Mouse (Mus musculus) 416B (cell line): ENCODE data around the gene Mcm8.

Experiments
- DNase-seq: peaks from one replicate; pipeline ENCODE4 v3.0.0; 2011; ENCODE audit warnings: low read depth

Gene Mcm8

GRCm38 (mm10) chr2:132815608-132816314, at the start of gene Mcm8, which contains the start of gene Trmt6:
TSS of gene Mcm8 (plus strand) at chr2:132816141.
TSS of gene Trmt6 (minus strand) at chr2:132816055.
- DNase-seq, result peak; percentile 100

- DNase-seq, result no peak
Observed at GRCm38 (mm10) chr2:132770822-132771221, 45.1 kb upstream of the Mcm8 start.

- DNase-seq, result no peak
Observed at GRCm38 (mm10) chr2:132780978-132781377, 35.0 kb upstream of the Mcm8 start, which contains the start of gene Chgb. TSS of gene Chgb (plus strand) at chr2:132781278.

DNA sequence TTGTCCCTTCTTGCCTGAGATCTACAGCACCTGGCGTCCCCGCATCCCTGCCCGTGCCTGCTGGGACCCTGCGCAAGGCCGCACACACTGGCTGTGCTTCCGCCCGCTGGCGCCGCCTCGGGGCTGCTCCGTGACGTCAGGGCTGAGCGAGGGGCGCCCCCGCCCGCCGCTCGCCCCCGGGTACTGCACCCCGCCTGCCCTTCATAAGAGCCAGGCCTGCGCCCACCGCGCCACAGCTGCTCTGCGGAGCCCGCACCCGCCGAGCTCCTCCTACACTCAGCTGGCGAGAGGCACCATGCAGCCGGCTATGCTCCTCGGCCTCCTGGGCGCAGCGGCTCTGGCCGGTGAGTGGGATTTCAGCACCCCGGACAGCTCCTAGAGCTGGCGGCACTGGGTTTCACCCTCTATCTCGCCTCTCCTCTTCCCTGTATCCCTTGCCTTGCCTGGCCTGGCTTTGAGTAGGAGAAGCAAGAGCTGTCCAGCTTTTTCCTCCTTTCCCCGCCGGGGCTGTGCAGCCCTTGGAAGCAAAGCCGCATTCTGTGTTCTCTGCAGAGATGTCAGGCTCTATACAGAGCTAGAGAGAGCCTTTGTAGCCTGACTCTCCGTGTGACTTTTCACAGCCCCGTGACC, 34.4 kb upstream of the Mcm8 start:
- DNase-seq, result peak; percentile 25

DNA sequence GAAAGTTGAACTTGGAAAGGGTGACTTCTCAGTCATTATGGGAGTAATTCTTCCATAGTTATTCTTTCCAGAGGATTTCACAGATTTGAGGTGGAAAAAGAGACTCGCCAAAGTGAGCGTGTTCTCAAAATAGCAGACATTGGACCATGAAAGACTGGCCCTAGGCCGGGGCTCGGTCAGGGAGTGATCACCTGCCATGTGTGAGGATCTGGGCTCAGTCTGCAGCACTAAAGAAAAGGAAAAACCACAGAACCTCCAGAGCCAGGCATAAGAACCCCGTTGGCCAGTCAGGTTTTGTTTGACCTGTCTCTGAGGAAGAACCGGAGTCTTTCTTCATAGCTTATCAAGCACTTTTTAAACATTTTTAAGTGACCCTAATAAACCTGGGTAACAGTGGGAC, 31.9 kb upstream of the Mcm8 start:
- DNase-seq, result no peak

- no peak for DNase-seq
Observed at GRCm38 (mm10) chr2:132793441-132794203, 22.3 kb upstream of the Mcm8 start.

DNA sequence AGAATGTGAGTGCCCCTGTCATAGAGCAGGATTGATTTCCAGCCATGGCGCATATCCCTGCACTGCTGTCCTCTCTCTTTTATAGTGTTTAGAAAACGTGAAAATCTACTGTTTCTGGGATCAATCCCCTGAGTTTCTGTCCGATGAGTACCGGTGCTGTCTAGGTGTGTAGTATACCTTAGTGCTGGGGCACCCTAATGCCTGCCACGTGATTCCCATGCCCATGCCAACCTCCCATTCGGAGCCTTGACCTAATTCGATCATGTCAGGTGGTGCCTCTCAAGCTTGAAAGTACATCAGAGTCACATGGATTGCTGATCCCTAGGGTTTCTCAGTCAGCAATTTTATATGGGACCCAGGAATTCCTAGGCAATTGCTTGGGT, 21.7 kb upstream of the Mcm8 start:
- no peak for DNase-seq

GRCm38 (mm10) chr2:132802976-132803375, 13.0 kb upstream of the Mcm8 start:
- no peak for DNase-seq

GRCm38 (mm10) chr2:132841071-132841470, 25.1 kb downstream of the Mcm8 start:
- no peak for DNase-seq

GRCm38 (mm10) chr2:132846407-132847358, 30.7 kb downstream of the Mcm8 start, which contains the start of gene Crls1:
TSS of gene Crls1 (plus strand) at chr2:132846666.
- DNase-seq, result peak; percentile 95

DNA sequence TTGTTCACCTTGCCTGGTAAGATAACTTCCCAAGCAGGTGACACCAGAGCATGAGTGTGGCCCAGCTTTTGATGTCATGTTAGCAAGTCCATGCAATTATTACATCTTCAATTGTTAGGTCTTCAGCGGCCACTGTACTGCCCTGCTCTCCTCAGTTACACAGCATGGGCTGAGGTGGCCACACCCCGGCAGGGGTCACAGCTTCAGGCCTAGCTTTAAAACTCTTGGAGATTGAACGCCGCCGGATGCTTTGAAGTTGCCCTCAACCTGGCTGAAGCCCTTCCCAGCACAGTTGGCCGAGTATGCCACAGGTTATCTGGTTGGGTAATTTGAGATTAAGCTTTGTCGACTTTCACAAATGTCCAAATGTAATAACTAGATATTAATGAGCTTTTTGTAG, 31.6 kb downstream of the Mcm8 start:
- peak; percentile 33 for DNase-seq

DNA sequence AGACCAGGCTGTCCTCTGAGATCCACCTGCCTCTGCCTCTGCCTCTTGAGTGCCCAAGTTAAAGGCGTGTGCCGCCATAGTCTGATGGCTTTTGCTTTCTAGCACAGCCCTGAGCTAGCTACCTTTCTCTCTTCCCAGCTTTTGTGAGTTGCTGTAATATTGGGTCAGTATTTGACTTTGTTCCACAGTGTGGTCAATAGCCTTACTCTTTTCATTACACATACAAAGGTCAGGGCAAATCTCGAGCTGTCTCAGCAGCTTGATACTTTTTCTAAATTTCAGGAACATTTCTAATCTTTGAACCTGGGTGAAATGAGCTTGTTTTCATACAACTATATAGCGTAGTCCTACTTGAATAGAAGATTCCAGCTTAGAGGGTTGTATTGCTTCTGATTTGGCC, 32.4 kb downstream of the Mcm8 start:
- no peak for DNase-seq

DNA sequence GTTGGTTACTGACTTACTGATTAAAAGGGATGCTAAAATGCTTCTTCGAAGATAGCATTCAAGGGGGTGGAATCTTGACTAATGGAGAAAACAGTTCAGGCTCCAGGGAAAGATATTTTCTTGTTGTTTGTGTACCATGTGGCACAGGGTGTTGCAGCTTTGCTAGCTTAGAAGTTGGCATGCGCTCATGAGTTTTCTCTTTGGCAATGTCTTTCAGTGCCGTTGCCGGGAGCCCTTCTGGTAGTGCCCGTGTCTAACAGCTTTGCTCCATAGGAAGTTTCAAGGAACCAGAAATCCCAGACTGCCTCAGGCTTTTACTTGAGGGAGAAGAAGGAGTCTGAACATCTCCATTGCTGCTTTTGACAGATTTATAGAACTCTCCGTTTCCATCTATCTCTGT, 33.2 kb downstream of the Mcm8 start:
- no peak for DNase-seq

GRCm38 (mm10) chr2:132853051-132853450, 37.1 kb downstream of the Mcm8 start:
- no peak for DNase-seq

DNA sequence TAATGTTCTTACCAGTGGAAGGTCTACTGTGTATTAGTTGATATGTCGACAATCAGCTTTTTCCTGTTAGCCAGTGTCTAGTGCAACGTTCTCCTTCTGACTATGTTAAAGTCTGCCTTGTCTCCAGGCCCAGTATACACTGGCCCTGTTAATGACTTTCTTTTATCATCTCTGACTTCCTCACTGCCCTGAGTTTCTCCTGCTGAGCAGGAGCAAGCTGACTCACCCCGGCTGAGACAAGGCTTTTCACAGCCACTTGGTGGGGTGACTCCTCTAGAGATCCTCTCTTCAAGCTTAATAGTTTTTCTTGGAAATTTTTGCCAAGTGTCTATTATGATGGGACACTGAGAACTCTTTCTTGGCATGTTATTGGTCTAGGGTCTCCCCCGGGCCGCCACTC, 40.4 kb downstream of the Mcm8 start:
- DNase-seq, result peak; percentile 39

- DNase-seq, result no peak
Observed at GRCm38 (mm10) chr2:132860435-132860834, 44.5 kb downstream of the Mcm8 start.

- no peak for DNase-seq
Observed at GRCm38 (mm10) chr2:132861456-132861855, 45.5 kb downstream of the Mcm8 start.

GRCm38 (mm10) chr2:132863325-132863724, 47.4 kb downstream of the Mcm8 start:
- no peak for DNase-seq

- peak; percentile 84 for DNase-seq
Observed at GRCm38 (mm10) chr2:132867521-132867920, 51.6 kb downstream of the Mcm8 start.

DNA sequence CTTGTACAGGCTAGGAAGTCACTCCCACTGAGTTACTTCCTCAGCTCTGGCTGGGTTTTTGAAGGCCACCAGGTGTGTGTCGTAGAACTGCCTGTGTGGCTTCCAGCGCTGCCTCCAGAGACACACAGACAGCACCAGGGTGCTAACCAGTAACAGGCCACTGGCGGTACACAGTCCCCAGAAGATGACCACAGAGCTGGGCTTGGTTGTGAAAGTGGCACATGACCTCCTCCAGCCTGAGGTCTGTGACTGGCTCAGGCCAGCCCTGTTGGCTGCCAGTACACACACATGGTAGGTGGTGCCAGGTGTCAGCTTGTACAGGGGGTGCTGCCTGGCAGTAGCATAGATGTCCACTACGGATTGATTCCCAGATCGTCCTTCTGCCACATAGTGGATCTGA, 53.7 kb downstream of the Mcm8 start:
- DNase-seq, result peak; percentile 31

DNA sequence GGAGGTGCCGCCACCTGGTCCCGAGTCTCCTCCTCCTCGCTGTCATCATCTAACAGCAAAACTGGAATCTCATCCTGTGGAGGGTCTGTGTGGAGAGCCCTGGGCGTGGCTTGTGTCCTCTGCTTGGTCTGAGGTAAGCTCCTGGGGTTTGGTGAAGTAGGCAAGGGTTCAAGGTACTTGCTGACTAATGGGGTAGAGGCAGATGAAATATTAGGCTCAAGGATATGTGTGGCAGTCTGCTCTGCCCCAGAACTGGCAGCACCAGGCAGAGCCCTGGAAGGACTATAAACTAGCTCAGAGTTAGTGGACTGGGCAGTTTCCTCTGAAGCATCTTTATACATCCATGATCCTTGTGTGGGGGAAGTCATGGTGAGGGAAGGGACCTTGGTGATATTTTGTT, 54.3 kb downstream of the Mcm8 start:
- no peak for DNase-seq

GRCm38 (mm10) chr2:132871663-132872062, 55.7 kb downstream of the Mcm8 start:
- no peak for DNase-seq
